Comparison of ENCODE assay signal across 1 mouse cellular context in the genomic region with DNA sequence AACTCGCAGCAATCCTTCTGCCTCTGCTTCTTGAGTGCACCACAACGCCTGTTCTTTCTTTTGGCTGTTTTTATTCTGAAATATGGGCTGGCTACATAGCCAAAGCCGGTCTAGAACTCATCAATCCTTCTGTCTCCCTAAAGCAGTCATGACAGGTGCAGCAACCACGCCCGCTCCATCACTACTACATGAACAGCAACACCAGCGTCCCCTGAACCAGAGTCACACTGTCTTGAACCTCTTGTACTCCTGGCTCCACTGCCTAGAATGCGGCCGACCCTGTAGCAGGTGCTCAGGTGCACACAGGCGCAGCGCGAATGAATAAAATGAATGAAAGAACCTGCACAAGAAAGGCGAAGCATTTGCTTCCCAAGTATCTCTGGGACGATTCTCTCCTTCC.
TF ChIP-seq lines count a peak whose summit lies in the region.

No protein-coding gene starts in this region.

TF ChIP-seq in CH12.LX, 34 proteins besides CTCF, POLR2A, EP300 and RAD21 (continued from another document):
- TF ChIP-seq MAFK (IDR thresholded peaks at IDR 0.05; ENCODE audit: insufficient replicate concordance, low read length), result no peak
- no peak for TF ChIP-seq SMC3 (IDR thresholded peaks at IDR 0.05; ENCODE audit: low read depth, low read length)
- TF ChIP-seq ZNF384 (IDR thresholded peaks at IDR 0.05; ENCODE audit: low read depth, low read length), result no peak
- TF ChIP-seq PAX5 (IDR thresholded peaks at IDR 0.05; ENCODE audit: low read length), result no peak
- no peak for TF ChIP-seq HCFC1 (IDR thresholded peaks at IDR 0.05; ENCODE audit: low read depth, low read length)
- TF ChIP-seq E2F4 (IDR thresholded peaks at IDR 0.05; ENCODE audit: insufficient replicate concordance, low read depth, low read length), result no peak
